Mouse (Mus musculus): ENCODE measurements around the gene Rbpj.

DNA sequence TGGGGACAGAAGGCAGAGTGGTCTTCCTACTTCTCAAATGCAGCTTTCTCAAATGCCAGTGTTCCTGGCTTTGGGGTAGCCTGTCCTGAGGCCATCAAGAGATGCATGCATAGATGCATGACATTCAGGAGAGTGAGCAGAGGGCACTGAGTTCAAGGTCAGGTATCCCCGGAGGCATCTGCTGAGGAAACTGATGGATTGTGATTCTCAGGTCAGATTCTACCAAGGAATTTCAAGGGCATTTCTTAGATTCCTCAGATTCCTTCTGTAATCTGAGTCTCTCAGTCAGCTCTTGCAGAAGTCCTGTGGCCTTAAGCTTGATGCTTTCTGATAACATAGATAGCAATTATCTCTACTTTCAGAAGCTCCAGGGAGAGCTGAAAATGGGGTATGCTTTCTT is 76.1 kb downstream of the Rbpj start:
- TF ChIP-seq FLI1 (IDR thresholded peaks at IDR 0.05; ENCODE audit: low read length) = no peak
- TF ChIP-seq GATA1 (IDR thresholded peaks at IDR 0.05; ENCODE audit: borderline replicate concordance, low read length) = no peak

Data from megakaryocyte, embryonic 14.5 days (primary cell).